Mouse (Mus musculus) c-Kit-positive CD71-negative TER-119-negative erythroid progenitor cells, embryonic 14.5 days (primary cell): Measurements from ENCODE around the gene Nphp1.

Source experiments
- DNase-seq: peaks from one replicate; pipeline ENCODE4 v3.0.0-alpha.2; 2013; ENCODE audit warnings: low read depth

Nphp1 gene

GRCm38 (mm10) chr2:127748316-127748715, 40.4 kb downstream of the Nphp1 start:
- no peak for DNase-seq

- DNase-seq = no peak
Measured at GRCm38 (mm10) chr2:127742637-127743036, 46.1 kb downstream of the Nphp1 start.

GRCm38 (mm10) chr2:127740756-127741519, 47.8 kb downstream of the Nphp1 start:
- no peak for DNase-seq

GRCm38 (mm10) chr2:127737885-127738284, 50.8 kb downstream of the Nphp1 start:
- no peak for DNase-seq

GRCm38 (mm10) chr2:127736631-127737209, 52.0 kb downstream of the Nphp1 start:
- no peak for DNase-seq

GRCm38 (mm10) chr2:127735512-127736145, 53.1 kb downstream of the Nphp1 start:
- no peak for DNase-seq

- no peak for DNase-seq
Measured at GRCm38 (mm10) chr2:127734889-127735288, 53.8 kb downstream of the Nphp1 start.

GRCm38 (mm10) chr2:127730301-127730997, 58.2 kb downstream of the Nphp1 start:
- DNase-seq = no peak

- DNase-seq = no peak
Measured at GRCm38 (mm10) chr2:127729671-127730070, 59.0 kb downstream of the Nphp1 start, which contains the start of gene Mall. Gene Mall (minus strand): TSS chr2:127729932.

- no peak for DNase-seq
Measured at GRCm38 (mm10) chr2:127728661-127729450, 59.8 kb downstream of the Nphp1 start.

GRCm38 (mm10) chr2:127728146-127728545, 60.6 kb downstream of the Nphp1 start:
- DNase-seq = no peak

- DNase-seq = no peak
Measured at GRCm38 (mm10) chr2:127723193-127723592, 65.5 kb downstream of the Nphp1 start.

GRCm38 (mm10) chr2:127722176-127722892, 66.4 kb downstream of the Nphp1 start:
- peak; percentile 40 for DNase-seq

GRCm38 (mm10) chr2:127718839-127719468, 69.7 kb downstream of the Nphp1 start:
- no peak for DNase-seq

GRCm38 (mm10) chr2:127714726-127715125, 74.0 kb downstream of the Nphp1 start:
- no peak for DNase-seq

GRCm38 (mm10) chr2:127708792-127709191, 79.9 kb downstream of the Nphp1 start:
- no peak for DNase-seq

- no peak for DNase-seq
Measured at GRCm38 (mm10) chr2:127708060-127708459, 80.6 kb downstream of the Nphp1 start.

- DNase-seq = no peak
Measured at GRCm38 (mm10) chr2:127705267-127705666, 83.4 kb downstream of the Nphp1 start.
